Mouse (Mus musculus): ENCODE measurements around the gene Wipi1.

- TF ChIP-seq CTCF (IDR thresholded peaks at IDR 0.05; ENCODE audit: low read depth, low read length) (no peak), EP300 (IDR thresholded peaks at IDR 0.05; ENCODE audit: insufficient read depth, low read depth, low read length) (no peak)
Observed at GRCm38 (mm10) chr11:109611303-109612149, at the start of gene Wipi1.
